Mouse (Mus musculus): ENCODE results near the gene Glb1. TPM values are rescaled to one million over a fixed set of nuclear protein-coding genes. Genes with fewer than 3 reads are reported as not detected.

Glb1 gene
- polyA plus RNA-seq, 1 experiment from 2014 or later: 23.3 TPM

- Histone ChIP-seq H3K4me3 (ENCODE audit: low read depth, low read length) (no peak overlapping the region), H3K27me3 (ENCODE audit: control insufficient read depth, insufficient read depth, low read length) (no peaks in the 10 kb centered on the region), H3K9ac (replicated peaks; ENCODE audit: low read length) (no peak overlapping the region), H3K4me2 (ENCODE audit: low read depth, low read length) (no peak overlapping the region), H3K9me3 (replicated peaks; ENCODE audit: control insufficient read depth, low read length) (no peaks in the 10 kb centered on the region), H3K36me3 (replicated peaks; ENCODE audit: control insufficient read depth, insufficient read depth, low read depth, low read length) (0 out of 2 replicates have a peak, but pooled peaks cover 2% of the 10 kb centered on the region), H3K4me1 (ENCODE audit: control insufficient read depth, insufficient read depth, low read length) (no peaks in the 10 kb centered on the region), H3K27ac (replicated peaks; ENCODE audit: low read depth, low read length) (no peak overlapping the region)
- DNase-seq (ENCODE audit: low spot score) (no peak), ATAC-seq (replicated peaks; ENCODE audit: insufficient number of reproducible peaks, low FRiP score, low TSS enrichment, low read depth) (no peak)
- 81% methylated on average over 5 of the region's 5 CpGs for WGBS
Measured at GRCm38 (mm10) chr9:114468217-114468616, 67.3 kb downstream of the Glb1 start.

DNA sequence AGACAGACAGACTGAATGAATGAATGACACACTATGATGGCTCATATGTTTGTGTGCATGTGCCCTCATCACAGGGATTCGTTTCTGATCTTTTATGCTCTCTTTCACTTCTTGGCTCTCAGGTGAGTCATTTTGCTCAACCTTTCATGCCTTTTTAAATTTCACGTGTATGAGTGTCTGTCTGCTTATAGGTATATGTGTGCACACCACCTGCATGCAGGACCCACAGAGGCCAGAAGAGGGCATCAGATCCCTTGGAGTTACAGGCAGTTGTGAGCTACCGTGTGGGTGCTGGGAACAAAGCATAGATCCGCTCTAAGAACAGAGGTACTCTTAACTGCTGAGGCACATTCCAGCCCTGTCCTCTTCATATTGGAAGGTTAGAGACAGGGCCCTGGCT lies 67.8 kb downstream of the Glb1 start:
- H3K27me3 ChIP-seq (ENCODE audit: control insufficient read depth, insufficient read depth, low read length): no peaks in the 10 kb centered on the region
- no peaks in the 10 kb centered on the region for H3K9me3 ChIP-seq (replicated peaks; ENCODE audit: control insufficient read depth, low read length)
- no peak overlapping the region for H3K27ac ChIP-seq (replicated peaks; ENCODE audit: low read depth, low read length)
- no peak overlapping the region for H3K9ac ChIP-seq (replicated peaks; ENCODE audit: low read length)
- no peak overlapping the region for H3K4me2 ChIP-seq (ENCODE audit: low read depth, low read length)
- H3K36me3 ChIP-seq (replicated peaks; ENCODE audit: control insufficient read depth, insufficient read depth, low read depth, low read length): 0 out of 2 replicates have a peak, but pooled peaks cover 2% of the 10 kb centered on the region
- H3K4me3 ChIP-seq (ENCODE audit: low read depth, low read length): no peak overlapping the region
- WGBS: 91% methylated on average over 4 of the region's 4 CpGs
- ATAC-seq (replicated peaks; ENCODE audit: insufficient number of reproducible peaks, low FRiP score, low TSS enrichment, low read depth): no peak
- no peak for DNase-seq (ENCODE audit: low spot score)
- H3K4me1 ChIP-seq (ENCODE audit: control insufficient read depth, insufficient read depth, low read length): no peaks in the 10 kb centered on the region

DNA sequence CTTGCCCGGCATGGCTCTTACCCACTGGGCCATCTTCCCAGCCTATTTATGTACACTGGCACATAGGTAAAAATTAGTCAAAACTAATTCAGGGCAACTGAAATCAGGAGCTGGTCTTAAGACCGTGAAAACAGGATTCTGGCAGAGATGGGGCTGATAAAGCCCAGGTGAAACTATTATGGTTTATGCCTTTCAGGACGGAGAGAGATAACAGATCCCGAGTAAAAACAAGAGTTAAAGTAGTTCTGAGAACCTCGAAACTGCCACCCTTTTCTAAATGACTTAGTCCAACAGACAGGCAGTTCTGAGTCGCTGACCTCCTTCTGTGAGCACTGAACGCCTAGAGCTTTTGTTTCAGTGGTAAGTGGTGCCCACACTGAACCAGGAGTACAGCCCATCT lies 71.0 kb downstream of the Glb1 start:
- 88% methylated on average over 7 of the region's 7 CpGs for WGBS
- Histone ChIP-seq H3K36me3 (replicated peaks; ENCODE audit: control insufficient read depth, insufficient read depth, low read depth, low read length) (no peaks in the 10 kb centered on the region), H3K9ac (replicated peaks; ENCODE audit: low read length) (no peak overlapping the region), H3K27me3 (ENCODE audit: control insufficient read depth, insufficient read depth, low read length) (no peaks in the 10 kb centered on the region), H3K4me2 (ENCODE audit: low read depth, low read length) (no peak overlapping the region), H3K27ac (replicated peaks; ENCODE audit: low read depth, low read length) (no peak overlapping the region), H3K4me1 (ENCODE audit: control insufficient read depth, insufficient read depth, low read length) (no peaks in the 10 kb centered on the region), H3K9me3 (replicated peaks; ENCODE audit: control insufficient read depth, low read length) (no peaks in the 10 kb centered on the region), H3K4me3 (ENCODE audit: low read depth, low read length) (no peak overlapping the region)
- ATAC-seq (replicated peaks; ENCODE audit: insufficient number of reproducible peaks, low FRiP score, low TSS enrichment, low read depth) (no peak), DNase-seq (ENCODE audit: low spot score) (no peak)

DNA sequence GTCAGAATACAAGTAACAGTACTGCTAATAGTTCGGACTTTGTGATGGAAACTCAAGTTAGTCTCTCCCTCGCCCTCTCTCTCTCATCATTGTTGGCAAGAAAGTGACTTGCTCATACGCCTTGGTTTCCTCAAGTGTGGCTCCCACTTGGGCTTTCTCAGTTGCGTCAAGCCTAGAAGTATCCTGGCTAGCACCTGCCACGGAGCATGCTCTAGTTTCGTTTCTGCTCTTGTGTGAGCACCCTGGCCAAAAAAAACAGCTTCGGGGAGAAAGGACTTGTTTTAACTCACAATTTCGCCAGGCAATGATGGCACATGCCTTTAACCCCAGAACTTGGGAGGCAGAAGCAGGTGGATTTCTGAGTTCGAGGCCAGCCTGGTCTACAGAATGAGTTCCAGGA lies 76.1 kb downstream of the Glb1 start:
- WGBS: 96% methylated on average over 9 of the region's 9 CpGs
- Histone ChIP-seq H3K4me3 (ENCODE audit: low read depth, low read length) (no peak overlapping the region), H3K4me1 (ENCODE audit: control insufficient read depth, insufficient read depth, low read length) (no peaks in the 10 kb centered on the region), H3K27ac (replicated peaks; ENCODE audit: low read depth, low read length) (no peak overlapping the region), H3K27me3 (ENCODE audit: control insufficient read depth, insufficient read depth, low read length) (no peaks in the 10 kb centered on the region), H3K9ac (replicated peaks; ENCODE audit: low read length) (no peak overlapping the region), H3K9me3 (replicated peaks; ENCODE audit: control insufficient read depth, low read length) (no peaks in the 10 kb centered on the region), H3K36me3 (replicated peaks; ENCODE audit: control insufficient read depth, insufficient read depth, low read depth, low read length) (no peaks in the 10 kb centered on the region), H3K4me2 (ENCODE audit: low read depth, low read length) (no peak overlapping the region)
- DNase-seq (ENCODE audit: low spot score) (no peak), ATAC-seq (replicated peaks; ENCODE audit: insufficient number of reproducible peaks, low FRiP score, low TSS enrichment, low read depth) (no peak)

GRCm38 (mm10) chr9:114480940-114481339 lies 80.1 kb downstream of the Glb1 start:
- no peak overlapping the region for H3K27ac ChIP-seq (replicated peaks; ENCODE audit: low read depth, low read length)
- no peaks in the 10 kb centered on the region for H3K4me1 ChIP-seq (ENCODE audit: control insufficient read depth, insufficient read depth, low read length)
- H3K36me3 ChIP-seq (replicated peaks; ENCODE audit: control insufficient read depth, insufficient read depth, low read depth, low read length): no peaks in the 10 kb centered on the region
- H3K27me3 ChIP-seq (ENCODE audit: control insufficient read depth, insufficient read depth, low read length): no peaks in the 10 kb centered on the region
- ATAC-seq (replicated peaks; ENCODE audit: insufficient number of reproducible peaks, low FRiP score, low TSS enrichment, low read depth) (no peak), DNase-seq (ENCODE audit: low spot score) (no peak)
- no peaks in the 10 kb centered on the region for H3K9me3 ChIP-seq (replicated peaks; ENCODE audit: control insufficient read depth, low read length)
- WGBS: 73% methylated on average over 3 of the region's 3 CpGs
- no peak overlapping the region for H3K4me3 ChIP-seq (ENCODE audit: low read depth, low read length)
- H3K9ac ChIP-seq (replicated peaks; ENCODE audit: low read length): no peak overlapping the region
- no peak overlapping the region for H3K4me2 ChIP-seq (ENCODE audit: low read depth, low read length)

DNA sequence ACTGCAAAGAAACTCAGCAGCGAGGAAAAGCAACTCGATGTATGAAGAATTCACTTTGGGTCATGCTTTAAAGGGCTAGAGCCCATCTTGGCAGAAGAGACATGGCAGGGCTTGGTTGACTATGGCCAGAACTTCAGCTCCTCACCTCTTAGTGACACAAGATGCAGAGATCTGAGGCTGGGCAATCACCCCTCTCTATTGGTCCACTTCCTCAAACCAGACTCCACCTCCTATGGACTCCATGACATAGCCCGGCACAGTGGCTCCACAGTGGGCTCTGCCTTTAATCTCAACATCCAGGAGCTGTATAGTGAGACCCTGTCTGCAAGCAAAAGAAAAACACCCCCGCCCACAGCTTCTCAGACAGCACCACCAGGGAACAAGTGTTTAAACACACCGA lies 83.9 kb downstream of the Glb1 start:
- Histone ChIP-seq H3K9me3 (replicated peaks; ENCODE audit: control insufficient read depth, low read length) (no peaks in the 10 kb centered on the region), H3K27me3 (ENCODE audit: control insufficient read depth, insufficient read depth, low read length) (no peaks in the 10 kb centered on the region), H3K4me3 (ENCODE audit: low read depth, low read length) (no peak overlapping the region), H3K4me2 (ENCODE audit: low read depth, low read length) (no peak overlapping the region), H3K4me1 (ENCODE audit: control insufficient read depth, insufficient read depth, low read length) (no peaks in the 10 kb centered on the region), H3K36me3 (replicated peaks; ENCODE audit: control insufficient read depth, insufficient read depth, low read depth, low read length) (no peaks in the 10 kb centered on the region), H3K9ac (replicated peaks; ENCODE audit: low read length) (no peak overlapping the region), H3K27ac (replicated peaks; ENCODE audit: low read depth, low read length) (no peak overlapping the region)
- 78% methylated on average over 5 of the region's 5 CpGs for WGBS
- DNase-seq (ENCODE audit: low spot score) (no peak), ATAC-seq (replicated peaks; ENCODE audit: insufficient number of reproducible peaks, low FRiP score, low TSS enrichment, low read depth) (no peak)

DNA sequence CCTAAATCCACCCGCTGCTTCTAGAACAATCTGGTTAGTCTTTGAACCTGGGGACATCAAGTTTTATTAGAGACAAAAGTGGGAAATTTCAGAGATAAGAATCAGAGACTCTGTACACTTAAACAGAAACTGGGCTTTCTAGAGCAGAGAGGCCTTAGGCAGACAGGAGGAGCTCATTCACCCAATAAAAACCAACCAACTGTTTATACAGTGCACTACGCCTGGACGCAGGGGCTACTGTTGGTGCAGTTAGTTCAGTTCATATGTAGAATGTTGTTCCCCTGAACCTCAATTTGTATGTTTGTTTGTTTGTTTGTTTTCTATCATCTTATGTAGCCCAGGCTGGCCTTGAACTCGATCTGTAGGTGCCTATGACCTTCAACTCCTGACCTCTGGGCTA lies 85.9 kb downstream of the Glb1 start:
- H3K4me2 ChIP-seq (ENCODE audit: low read depth, low read length): no peak overlapping the region

GRCm38 (mm10) chr9:114487481-114488258 lies 86.8 kb downstream of the Glb1 start:
- Histone ChIP-seq H3K4me1 (ENCODE audit: control insufficient read depth, insufficient read depth, low read length) (no peaks in the 10 kb centered on the region), H3K4me2 (ENCODE audit: low read depth, low read length) (no peak overlapping the region), H3K9ac (replicated peaks; ENCODE audit: low read length) (no peak overlapping the region), H3K27ac (replicated peaks; ENCODE audit: low read depth, low read length) (no peak overlapping the region), H3K27me3 (ENCODE audit: control insufficient read depth, insufficient read depth, low read length) (no peaks in the 10 kb centered on the region), H3K36me3 (replicated peaks; ENCODE audit: control insufficient read depth, insufficient read depth, low read depth, low read length) (no peaks in the 10 kb centered on the region), H3K9me3 (replicated peaks; ENCODE audit: control insufficient read depth, low read length) (no peaks in the 10 kb centered on the region), H3K4me3 (ENCODE audit: low read depth, low read length) (no peak overlapping the region)
- WGBS: 88% methylated on average over 23 of the region's 23 CpGs
- DNase-seq (ENCODE audit: low spot score) (no peak), ATAC-seq (replicated peaks; ENCODE audit: insufficient number of reproducible peaks, low FRiP score, low TSS enrichment, low read depth) (no peak)

More for the DNA sequence above, 85.9 kb downstream of the Glb1 start:
- no peaks in the 10 kb centered on the region for H3K27me3 ChIP-seq (ENCODE audit: control insufficient read depth, insufficient read depth, low read length)
- H3K4me3 ChIP-seq (ENCODE audit: low read depth, low read length): no peak overlapping the region
- no peak overlapping the region for H3K27ac ChIP-seq (replicated peaks; ENCODE audit: low read depth, low read length)
- no peaks in the 10 kb centered on the region for H3K9me3 ChIP-seq (replicated peaks; ENCODE audit: control insufficient read depth, low read length)
- no peaks in the 10 kb centered on the region for H3K4me1 ChIP-seq (ENCODE audit: control insufficient read depth, insufficient read depth, low read length)
- DNase-seq (ENCODE audit: low spot score): no peak
- H3K9ac ChIP-seq (replicated peaks; ENCODE audit: low read length): no peak overlapping the region
- no peaks in the 10 kb centered on the region for H3K36me3 ChIP-seq (replicated peaks; ENCODE audit: control insufficient read depth, insufficient read depth, low read depth, low read length)
- WGBS: 83% methylated on average over 4 of the region's 4 CpGs
- ATAC-seq (replicated peaks; ENCODE audit: insufficient number of reproducible peaks, low FRiP score, low TSS enrichment, low read depth): no peak
